Mouse (Mus musculus) embryonic fibroblast, embryonic 13.5 days (primary cell): ENCODE measurements around the gene Olfr959. TPM values are rescaled to one million over a fixed set of nuclear protein-coding genes. Genes with fewer than 3 reads are reported as not detected.
A peak's percentile ranks its signal among the peaks of the same experiment; 100 is the strongest.

ENCODE experiments used
- H3K27ac ChIP-seq: 2 replicates; pipeline ENCODE4 v1.5.1; 2012; ENCODE audit warnings: low read length, control low read depth, inconsistent platforms; ENCODE audit not compliant: insufficient read depth
- H3K4me1 ChIP-seq: 2 replicates; pipeline ENCODE4 v1.6.1; 2011; ENCODE audit warnings: low read length; ENCODE audit not compliant: control insufficient read depth, insufficient read depth
- H3K4me3 ChIP-seq: 2 replicates; pipeline ENCODE4 v1.5.1; 2011; ENCODE audit warnings: mild to moderate bottlenecking, control low read depth, low read length; ENCODE audit not compliant: insufficient read depth
- CTCF ChIP-seq: IDR thresholded peaks from 2 replicates; pipeline ENCODE4 v1.5.1; 2011; ENCODE audit warnings: mild to moderate bottlenecking, control low read depth, low read length, moderate library complexity, borderline replicate concordance; ENCODE audit not compliant: insufficient read depth
- POLR2A ChIP-seq: IDR thresholded peaks from 2 replicates; pipeline ENCODE4 v1.6.1; 2011; ENCODE audit warnings: low read depth, mild to moderate bottlenecking, control low read depth, low read length, moderate library complexity
- polyA plus RNA-seq: library from polyadenylated mRNA; stranded (reverse); fragments of >200 nt; gene quantifications from 2 replicates; pipeline ENCODE4 v1.2.4, GENCODE M21; 2011; ENCODE audit warnings: low read depth; ENCODE audit not compliant: missing spikeins, insufficient read length

Olfr959 gene
- not detected in 2 replicates for polyA plus RNA-seq

- H3K4me1 ChIP-seq: peaks cover 3% of the 10 kb centered on the region; the same call in 1 of the 2 replicates
- no peak within 1 kb of the TSS for H3K27ac ChIP-seq
- no peak for TF ChIP-seq CTCF
- TF ChIP-seq POLR2A: no peak
- no peak within 1 kb of the TSS for H3K4me3 ChIP-seq
These were observed at the start of gene Olfr959 for GRCm38 (mm10) chr9:39575469-39575868. Olfr959 (minus strand) TSS chr9:39575569.

GRCm38 (mm10) chr9:39624711-39625110, 49.3 kb upstream of the Olfr959 start:
- no peak for TF ChIP-seq POLR2A
- no peak for TF ChIP-seq CTCF
- Histone ChIP-seq H3K4me3 (no peak overlapping the region), H3K4me1 (no peaks in the 10 kb centered on the region), H3K27ac (no peak overlapping the region)

GRCm38 (mm10) chr9:39623783-39624182, 48.4 kb upstream of the Olfr959 start:
- Histone ChIP-seq H3K4me3 (no peak overlapping the region), H3K4me1 (no peaks in the 10 kb centered on the region), H3K27ac (no peak overlapping the region)
- no peak for TF ChIP-seq POLR2A
- no peak for TF ChIP-seq CTCF

- no peak for TF ChIP-seq POLR2A
- TF ChIP-seq CTCF: no peak
- H3K27ac ChIP-seq: no peak within 1 kb of the TSS
- no peaks in the 10 kb centered on the region for H3K4me1 ChIP-seq
- no peak within 1 kb of the TSS for H3K4me3 ChIP-seq
These were observed 45.7 kb upstream of the Olfr959 start, which contains the start of gene Olfr960 for GRCm38 (mm10) chr9:39621073-39621472. Olfr960 (plus strand) TSS chr9:39621373.

- TF ChIP-seq CTCF (no peak), POLR2A (no peak)
- no peak overlapping the region for H3K27ac ChIP-seq
- H3K4me1 ChIP-seq: no peaks in the 10 kb centered on the region
- no peak overlapping the region for H3K4me3 ChIP-seq
These were observed 36.6 kb upstream of the Olfr959 start for GRCm38 (mm10) chr9:39611953-39612352.

- H3K27ac ChIP-seq: no peak within 1 kb of the TSS
- H3K4me3 ChIP-seq: no peak within 1 kb of the TSS
- TF ChIP-seq CTCF: no peak
- no peak for TF ChIP-seq POLR2A
- H3K4me1 ChIP-seq: no peaks in the 10 kb centered on the region
These were observed 35.0 kb upstream of the Olfr959 start, which contains the start of gene Olfr148 for GRCm38 (mm10) chr9:39610355-39610754. Olfr148 (plus strand) TSS chr9:39610655.

- Histone ChIP-seq H3K27ac (no peak overlapping the region), H3K4me3 (no peak overlapping the region), H3K4me1 (no peaks in the 10 kb centered on the region)
- TF ChIP-seq CTCF (no peak), POLR2A (no peak)
These were observed 33.1 kb upstream of the Olfr959 start for GRCm38 (mm10) chr9:39608497-39608896.

GRCm38 (mm10) chr9:39603999-39604453, 28.7 kb upstream of the Olfr959 start, which contains the start of gene AW551984:
AW551984 (minus strand) TSS chr9:39604403.
- H3K27ac ChIP-seq: peak within 1 kb of the TSS; percentile 81
- H3K4me1 ChIP-seq: no peaks in the 10 kb centered on the region
- H3K4me3 ChIP-seq: peak within 1 kb of the TSS; percentile 53
- TF ChIP-seq POLR2A (peak; percentile 46; the same call in 1 of the 2 replicates), CTCF (no peak)

GRCm38 (mm10) chr9:39603333-39603845, 28.0 kb upstream of the Olfr959 start:
- Histone ChIP-seq H3K27ac (peak overlapping the region; percentile 22; the same call in 1 of the 2 replicates), H3K4me1 (no peaks in the 10 kb centered on the region), H3K4me3 (peak overlapping the region; percentile 51)
- TF ChIP-seq POLR2A: peak; percentile 47
- TF ChIP-seq CTCF: no peak
